Mouse (Mus musculus) layer of hippocampus, adult 8-10 months (tissue): ENCODE results near the gene Cyp2d34. TPM values are rescaled to one million over a fixed set of nuclear protein-coding genes. Genes with fewer than 3 reads are reported as not detected.

Experiments used
- DNase-seq, 2 experiments: peaks; one replicate each; pipeline ENCODE4 v3.0.0; 2022; ENCODE audit warnings: low spot score in 2 of 2
- microRNA-seq, 2 experiments: library from miRNA; unstranded; fragments of <30 nt; microRNA quantifications; one replicate each; pipeline ENCODE4 v1.2.0; 2022
- total RNA-seq, 4 experiments: library from RNA; stranded (reverse); gene quantifications; 2 replicates each; pipeline ENCODE4 v1.2.4; 2022

Gene Cyp2d34
- total RNA-seq, result not detected

DNA sequence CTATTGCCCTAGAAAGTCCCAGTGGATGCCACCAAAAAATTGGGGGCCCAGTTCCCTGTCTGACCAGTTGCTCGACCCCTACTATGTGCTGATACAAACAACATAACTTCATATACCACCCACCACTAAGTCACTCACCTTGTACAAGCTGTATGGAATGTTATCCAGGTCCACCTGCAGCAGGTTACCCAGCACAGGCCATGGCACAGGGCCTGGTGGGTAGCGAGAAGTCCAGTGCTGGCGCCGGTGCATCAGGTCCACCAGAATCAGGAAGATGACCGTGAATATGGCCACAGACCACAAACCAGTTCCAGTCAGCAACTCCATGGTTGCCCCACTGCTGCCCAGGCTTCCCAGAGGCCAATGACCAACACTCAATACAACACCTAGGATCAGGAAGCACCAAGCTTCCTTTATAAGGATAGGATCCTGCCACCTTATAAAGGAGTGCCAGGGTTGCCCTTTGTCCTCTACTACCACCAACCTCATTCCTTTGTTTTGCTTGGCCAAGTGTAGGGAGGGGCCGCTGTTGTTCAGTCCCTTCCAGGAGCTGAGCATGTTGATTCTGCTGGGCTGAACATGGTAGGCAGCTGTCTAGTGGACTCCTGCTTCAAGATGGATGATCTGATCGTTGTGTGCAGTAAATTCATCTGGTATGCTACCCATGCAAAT lies at the start of gene Cyp2d34:
Gene Cyp2d34, minus strand, starts transcription at position 416 of the 672 bp plus-strand sequence.
- no peak for DNase-seq

DNA sequence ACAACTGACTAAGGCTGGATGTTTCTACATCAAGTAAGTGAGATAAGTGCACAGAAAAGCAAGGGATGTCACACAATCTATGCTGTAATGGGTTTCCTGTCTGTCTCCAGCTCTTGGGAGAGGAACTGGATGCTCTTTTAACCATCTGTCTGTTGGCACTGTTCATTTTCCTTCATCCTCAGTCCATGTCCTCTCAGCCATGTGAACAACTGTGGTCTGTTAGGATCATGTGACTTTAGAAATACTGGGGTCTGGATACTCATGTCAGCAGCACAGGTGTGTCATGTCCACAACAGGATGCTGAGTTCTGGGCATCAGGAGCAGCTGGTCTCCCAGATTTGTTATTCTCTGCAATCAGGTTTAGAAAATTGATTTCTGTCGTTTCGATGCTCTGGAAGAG lies 35.6 kb upstream of the Cyp2d34 start:
- peak; percentile 10 to 31 for DNase-seq

DNA sequence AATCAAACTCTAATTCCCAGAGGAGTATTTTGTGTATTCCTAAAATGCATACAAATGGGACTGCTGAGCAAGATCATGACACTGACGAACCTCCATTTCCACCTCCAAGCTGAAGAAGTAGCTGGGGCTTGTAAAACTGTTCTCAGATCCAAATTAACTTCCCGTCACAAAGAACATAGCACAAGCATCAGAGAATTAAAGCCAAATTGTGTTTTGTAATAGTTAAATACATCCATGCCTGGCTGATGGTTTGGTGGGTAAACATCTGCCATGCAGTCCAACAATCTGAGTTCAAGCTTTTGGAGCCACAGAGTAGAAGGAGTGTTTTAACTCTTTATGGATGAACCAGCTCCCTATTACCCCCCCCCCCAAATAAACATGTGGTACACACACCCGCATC lies 23.6 kb upstream of the Cyp2d34 start:
- DNase-seq, result no peak

DNA sequence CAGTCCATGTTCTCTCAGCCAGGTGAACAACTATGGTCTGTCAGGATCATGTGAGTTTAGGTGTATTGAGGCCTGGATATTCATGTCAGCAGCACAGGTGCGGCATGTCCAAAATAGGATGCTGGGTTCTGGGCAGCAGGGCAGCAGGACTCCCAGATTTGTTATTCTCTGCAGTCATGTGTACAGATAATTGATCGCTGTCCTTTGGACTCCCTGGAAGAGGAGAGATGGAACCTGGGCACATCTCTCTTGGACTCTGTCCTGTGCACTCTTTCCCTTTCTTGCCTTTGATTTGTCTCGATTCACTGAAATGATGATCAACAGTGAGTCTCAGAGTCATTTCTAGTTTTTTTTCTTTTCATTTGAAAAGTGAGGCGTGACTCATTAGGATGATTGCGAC lies 23.0 kb upstream of the Cyp2d34 start:
- no peak for DNase-seq

DNA sequence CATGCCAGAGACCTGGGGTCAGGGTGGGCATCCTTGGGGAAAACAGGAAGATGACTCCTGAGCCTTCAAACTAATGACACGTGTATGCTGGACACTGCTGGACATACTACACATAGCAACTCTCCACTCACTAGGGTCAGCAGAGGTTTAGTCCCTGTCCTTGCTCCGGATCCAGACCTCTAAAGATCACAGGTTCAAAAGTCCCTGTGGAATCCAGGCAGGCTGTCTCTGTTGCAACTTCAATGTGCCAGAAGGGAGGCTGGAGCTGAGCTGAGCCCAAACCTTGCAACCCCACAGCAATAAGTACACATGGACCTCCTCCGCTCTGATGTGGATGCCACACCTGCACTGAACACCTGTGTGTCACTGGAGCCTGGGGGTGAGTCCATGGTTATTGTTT lies 22.0 kb upstream of the Cyp2d34 start:
- no peak for DNase-seq

DNA sequence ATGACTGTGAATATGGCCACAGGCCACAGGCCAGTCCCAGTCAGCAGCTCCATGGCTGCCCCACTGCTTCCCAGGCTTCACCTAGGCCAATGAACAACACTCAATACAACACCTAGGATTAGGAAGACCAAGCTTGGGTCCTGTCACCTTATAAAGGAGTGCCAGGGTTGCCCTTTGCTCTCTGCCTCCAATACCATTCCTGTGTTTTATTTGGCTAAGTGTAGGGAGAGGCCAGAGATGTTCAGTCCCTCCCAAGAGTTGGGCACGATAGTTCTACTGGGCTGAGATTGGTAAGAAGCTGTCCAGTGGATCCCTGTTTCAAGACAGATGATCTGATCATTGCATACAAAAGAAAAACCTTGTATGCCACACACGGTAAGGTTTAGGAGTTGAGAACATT lies 21.2 kb upstream of the Cyp2d34 start:
- DNase-seq, result no peak

DNA sequence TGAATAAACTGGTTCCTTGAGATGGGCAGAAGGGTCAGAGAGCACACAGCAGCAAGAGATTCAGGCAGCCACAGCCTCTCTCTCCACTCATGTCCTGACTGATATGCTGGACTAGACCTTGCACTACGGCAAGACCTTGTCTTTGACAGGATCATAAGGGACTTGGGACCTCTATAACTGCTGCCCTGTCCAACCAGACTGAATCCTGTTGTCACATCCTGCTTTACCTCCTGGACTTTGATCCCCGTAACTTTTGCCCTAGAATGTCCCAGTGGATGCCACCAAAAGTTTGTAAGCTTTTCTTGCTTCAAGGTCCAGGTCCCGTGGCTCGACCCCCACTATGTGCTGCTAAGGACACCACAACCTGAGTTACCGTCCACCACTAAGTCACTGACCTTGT lies 20.6 kb upstream of the Cyp2d34 start:
- DNase-seq, result no peak

DNA sequence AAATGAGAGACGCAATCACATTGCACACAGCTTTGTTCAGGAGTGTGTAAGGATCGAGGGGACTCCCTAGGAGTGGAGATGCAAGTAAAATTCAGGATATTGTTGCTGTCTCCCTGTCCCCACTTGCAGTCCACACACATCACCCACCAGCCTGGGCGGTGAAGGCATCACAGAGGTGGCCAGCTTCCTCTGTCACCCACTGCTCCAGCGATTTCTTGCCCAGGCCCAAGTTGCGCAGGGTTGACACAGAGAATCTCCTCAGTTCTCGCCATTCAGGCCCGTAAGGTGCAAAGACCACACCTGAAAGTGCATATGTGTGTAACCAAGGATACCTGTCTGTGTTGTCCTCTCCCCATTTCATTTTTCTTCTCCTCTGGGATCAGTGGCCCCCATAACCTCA lies 19.5 kb upstream of the Cyp2d34 start:
- DNase-seq, result no peak

DNA sequence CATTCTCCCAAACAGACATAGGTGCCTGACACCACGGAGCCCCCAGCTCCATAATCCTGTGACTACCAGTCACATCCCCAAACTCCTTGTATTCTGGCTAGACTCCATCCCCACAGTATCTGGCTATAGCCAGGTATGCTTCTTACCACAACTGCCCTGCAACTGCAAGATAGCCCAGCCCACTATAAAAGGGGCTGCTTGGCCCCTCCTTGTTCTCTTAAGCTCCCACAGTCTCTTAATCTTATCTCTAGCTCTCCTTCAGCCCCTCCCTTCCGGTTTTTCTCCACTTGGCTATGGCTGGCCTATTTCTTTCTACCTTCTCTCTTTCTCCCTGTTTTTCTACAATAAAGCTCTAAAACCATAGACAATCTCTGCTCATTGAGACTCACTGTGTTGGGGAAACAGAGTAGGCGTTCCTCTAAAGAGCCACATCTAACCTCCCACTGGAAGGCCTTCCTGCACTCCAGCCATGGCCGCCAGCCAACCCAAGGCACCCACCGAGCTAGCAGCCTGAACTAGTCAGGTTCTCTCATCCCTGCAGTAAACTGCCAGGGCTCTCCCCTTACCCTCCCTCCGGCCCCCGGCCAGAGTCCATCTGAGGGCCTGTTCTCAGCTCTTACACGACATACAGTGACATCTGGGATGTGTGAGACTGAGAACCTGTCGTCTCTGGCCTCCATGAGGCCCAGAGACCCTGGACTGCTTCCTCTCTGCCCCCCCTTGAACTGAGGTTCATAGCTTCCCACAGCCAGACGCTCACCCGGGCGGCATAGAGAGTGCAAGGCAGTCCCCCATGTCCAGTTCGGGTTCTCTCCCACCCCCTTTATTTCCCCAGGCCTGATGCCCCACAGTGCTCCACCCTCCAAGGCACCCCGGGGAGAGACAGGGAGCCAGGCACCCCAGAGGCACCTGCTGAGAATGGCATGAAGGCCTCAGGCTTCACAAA lies 16.7 kb upstream of the Cyp2d34 start:
- DNase-seq, result no peak

DNA sequence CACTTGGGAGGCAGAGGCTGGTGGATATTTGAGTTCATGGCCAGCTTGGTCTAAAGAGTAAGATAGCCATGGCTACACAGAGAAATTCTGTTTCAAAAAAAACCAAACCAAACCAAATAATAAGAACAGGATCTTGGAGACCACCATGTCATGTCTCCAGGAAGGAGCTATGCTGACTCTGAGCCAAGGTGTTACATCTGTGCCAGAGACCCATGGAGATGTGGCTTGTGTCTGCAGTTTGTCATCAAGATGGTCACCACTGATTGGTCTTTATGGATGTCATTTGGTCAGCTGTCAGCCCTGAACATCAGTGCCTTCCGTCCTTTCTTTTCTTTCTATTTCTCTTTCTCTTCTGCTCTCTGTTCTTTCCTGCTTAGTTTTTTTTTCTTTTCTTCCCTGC lies 14.2 kb upstream of the Cyp2d34 start:
- no peak for DNase-seq

DNA sequence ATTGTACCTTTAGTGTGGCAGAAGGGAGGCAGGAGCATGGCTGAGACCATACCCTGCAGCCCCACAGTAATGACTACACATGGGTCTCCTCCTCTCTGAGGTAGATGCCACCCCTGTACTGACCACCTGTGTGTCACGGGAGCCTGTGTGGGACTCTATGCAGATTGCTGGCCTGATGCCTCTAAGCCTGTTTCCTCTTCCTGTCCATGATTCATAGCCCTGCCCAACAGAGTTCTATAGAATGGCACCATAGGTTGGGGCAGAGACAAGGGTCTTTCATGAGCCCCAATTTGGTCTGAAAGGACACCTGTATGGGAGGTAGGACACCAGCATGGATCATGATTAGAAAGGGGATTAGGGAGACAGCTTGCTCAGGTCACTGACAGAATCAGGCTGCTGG lies 1.2 kb upstream of the Cyp2d34 start:
- no peak for DNase-seq

DNA sequence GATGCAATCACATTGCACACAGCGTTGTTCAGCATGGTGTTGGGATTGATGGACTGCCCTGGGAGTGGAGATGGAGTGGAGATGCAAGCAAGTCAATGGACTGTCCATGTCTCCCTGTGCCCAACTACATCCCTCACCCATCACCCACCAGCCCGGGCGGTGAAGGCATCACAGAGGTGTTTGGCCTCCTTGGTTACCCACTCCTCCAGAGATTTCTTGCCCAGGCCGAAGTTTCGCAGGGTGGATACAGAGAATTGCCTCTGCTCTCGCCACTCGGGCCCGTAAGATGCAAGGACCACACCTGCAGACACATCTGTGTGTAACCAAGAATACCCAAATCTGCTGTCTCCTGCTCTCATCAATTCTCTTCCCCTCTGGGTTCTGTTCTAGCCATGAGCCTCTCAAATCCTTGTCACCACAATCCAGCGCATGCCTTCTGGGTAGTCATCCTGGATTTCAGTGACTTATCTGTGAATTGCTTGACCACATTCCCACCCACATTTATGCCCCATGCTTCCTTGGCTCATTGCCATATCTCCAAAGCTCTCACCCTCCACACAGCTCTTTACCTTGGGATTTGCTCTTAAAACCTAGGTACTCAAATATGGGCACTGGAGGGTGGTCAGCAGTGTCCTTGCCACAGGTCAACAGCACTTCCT lies 2.3 kb downstream of the Cyp2d34 start:
- DNase-seq, result no peak

DNA sequence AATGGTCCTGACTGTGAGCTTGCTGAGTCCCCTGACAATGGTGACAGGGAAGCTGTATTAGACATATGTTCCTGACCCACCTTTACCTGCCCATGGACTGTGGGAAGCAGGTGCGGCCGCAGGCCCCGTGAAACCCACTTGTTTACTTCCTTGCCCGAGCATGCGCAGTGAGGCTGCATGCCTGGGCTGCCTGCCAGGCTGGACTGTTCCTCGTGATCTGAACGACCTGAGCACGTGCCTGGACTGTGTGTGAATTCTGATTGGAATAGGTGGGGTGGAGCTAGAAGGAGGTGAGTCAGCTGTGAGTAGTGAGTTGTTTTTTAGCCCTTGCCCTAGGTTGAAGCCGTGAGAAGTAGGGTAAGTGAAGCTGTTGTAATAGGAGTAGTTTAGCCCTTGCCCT lies 38.1 kb downstream of the Cyp2d34 start:
- DNase-seq, result no peak

DNA sequence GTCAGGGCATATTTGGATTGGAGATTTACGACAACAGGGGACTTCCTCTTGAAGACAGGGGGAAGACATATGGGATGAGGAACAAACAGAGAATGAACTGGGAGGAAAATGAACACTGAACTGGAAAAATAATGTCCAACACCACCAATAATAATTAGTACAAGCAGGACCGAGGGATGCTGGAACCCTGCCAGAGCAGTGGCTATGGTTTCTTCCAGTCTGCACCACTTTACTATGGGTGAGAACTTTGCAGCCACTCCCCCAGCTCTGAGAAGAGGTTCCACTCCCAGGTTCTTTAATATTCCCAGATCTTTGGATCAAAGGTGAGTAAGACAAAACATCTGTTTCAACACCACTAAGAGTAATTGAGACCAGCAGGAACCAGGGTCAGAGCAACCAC lies 41.7 kb downstream of the Cyp2d34 start:
- DNase-seq, result no peak

DNA sequence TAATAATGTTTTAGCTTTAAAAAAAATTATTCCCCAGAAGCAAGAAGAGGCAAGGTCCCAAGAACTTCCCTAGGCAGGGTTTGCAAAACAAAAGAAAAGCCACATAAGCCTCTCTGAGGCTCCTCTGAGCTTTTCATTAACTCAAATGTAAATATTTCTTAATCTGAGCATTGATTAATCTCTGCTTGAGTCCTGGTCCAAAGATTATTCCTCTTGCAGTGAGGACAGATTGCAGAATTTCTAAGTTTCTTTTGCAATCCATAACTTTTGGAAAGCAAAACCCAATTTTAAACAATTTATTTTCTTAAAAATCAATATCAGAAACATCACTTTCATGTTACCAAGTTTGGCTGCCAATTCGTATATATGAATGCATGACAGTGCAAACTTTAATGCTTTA lies 47.9 kb downstream of the Cyp2d34 start:
- DNase-seq, result no peak

Small RNA genes within 50 kb of the gene (microRNA-seq; reads per million reads assigned to microRNA genes)
- gene Gm27463 (0 reads per million in 2 experiments), gene Gm27742 (0 reads per million in 2 experiments)

Other genes starting within 250 kb of the Cyp2d34 start
- gene Cyp2d22, start 240.7 kb downstream of the Cyp2d34 start, total RNA-seq, result 10 to 100 TPM; 46.4 to 55.0 (median 53.4) TPM
- under 1 TPM in 1 of 4 experiments, not detected in 3; 0.45 TPM for gene Cyp2d11, start 226.9 kb downstream of the Cyp2d34 start, total RNA-seq
- gene Cyp2d10, start 213.8 kb downstream of the Cyp2d34 start, total RNA-seq, result 1 to 10 TPM in 2 of 4 experiments, under 1 TPM in 1, not detected in 1; 0.41 to 1.2 (median 1.0) TPM
- under 1 TPM in 1 of 4 experiments, not detected in 3; 0.29 TPM for gene Cyp2d9, start 187.5 kb downstream of the Cyp2d34 start, total RNA-seq
- not detected for gene Cyp2d12, start 65.9 kb downstream of the Cyp2d34 start, total RNA-seq
- gene Cyp2d40, start 143.2 kb upstream of the Cyp2d34 start, total RNA-seq, result not detected
- gene Cyp2d26, start 173.3 kb upstream of the Cyp2d34 start, total RNA-seq, result not detected